Mouse (Mus musculus) kidney, postnatal 25 days (tissue): ENCODE measurements around the gene Gm10721.
"Not testable (repeated sequence)": the region's sequence is repeated elsewhere in the genome, so short reads cannot be mapped to it uniquely, and the experiment has no call there.

Experiments
- DNase-seq, 2 experiments: peaks; one replicate each; pipeline ENCODE4 v3.0.0; 2021; ENCODE audit warnings: mixed read lengths in 2 of 2

Gm10721 gene

DNA sequence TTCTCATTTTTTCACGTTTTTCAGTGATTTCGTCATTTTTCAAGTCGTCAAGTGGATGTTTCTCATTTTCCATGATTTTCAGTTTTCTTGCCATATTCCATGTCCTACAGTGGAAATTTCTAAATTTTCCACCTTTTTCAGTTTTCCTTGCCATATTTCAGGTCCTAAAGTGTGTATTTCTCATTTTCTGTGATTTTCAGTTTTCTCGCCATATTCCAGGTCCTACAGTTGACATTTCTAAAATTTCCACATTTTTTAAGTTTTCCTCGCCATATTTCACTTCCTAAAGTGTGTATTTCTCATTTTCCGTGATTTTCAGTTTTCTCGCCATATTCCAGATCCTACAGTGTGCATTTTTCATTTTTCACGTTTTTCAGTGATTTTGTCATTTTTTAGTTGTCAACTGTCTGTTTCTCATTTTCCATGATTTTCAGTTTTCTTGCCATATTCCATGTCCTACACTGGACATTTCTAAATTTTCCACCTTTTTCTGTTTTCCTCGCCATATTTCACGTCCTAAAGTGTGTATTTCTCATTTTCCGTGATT, at the start of gene Gm10721:
Gene Gm10721 (plus strand): TSS at position 408 of the 547 bp plus-strand sequence.
- DNase-seq = not testable (repeated sequence)

DNA sequence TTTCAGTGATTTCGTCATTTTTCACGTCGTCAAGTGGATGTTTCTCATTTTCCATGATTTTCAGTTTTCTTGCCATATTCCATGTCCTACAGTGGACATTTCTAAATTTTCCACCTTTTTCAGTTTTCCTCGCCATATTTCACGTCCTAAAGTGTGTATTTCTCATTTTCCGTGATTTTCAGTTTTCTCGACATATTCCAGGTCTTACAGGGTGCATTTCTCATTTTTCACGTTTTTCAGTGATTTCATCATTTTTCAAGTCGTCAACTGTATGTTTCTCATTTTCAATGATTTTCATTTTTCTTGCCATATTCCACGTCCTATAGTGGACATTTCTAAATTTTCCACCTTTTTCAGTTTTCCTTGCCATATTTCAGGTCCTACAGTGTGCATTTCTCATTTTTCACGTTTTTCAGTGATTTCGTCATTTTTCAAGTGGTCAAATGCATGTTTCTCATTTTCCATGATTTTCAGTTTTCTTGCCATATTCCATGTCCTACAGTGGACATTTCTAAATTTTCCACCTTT, 12.4 kb upstream of the Gm10721 start, which contains the start of gene Gm10722:
Gene Gm10722 (plus strand): TSS at position 478 of the 528 bp plus-strand sequence.
- DNase-seq = peak in 1 of 2 experiments; percentile 19

DNA sequence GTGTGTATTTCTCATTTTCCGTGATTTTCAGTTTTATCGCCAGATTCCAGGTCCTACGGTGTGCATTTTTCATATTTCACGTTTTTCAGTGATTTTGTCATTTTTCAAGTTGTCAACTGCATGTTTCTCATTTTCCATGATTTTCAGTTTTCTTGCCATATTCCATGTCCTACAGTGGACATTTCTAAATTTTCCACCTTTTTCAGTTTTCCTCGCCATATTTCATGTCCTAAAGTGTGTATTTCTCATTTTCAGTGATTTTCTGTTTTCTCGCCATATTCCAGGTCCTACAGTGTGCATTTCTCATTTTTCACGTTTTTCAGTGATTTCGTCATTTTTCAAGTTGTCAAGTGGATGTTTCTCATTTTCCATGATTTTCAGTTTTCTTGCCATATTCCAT, 11.9 kb upstream of the Gm10721 start:
- DNase-seq = not testable (repeated sequence)

DNA sequence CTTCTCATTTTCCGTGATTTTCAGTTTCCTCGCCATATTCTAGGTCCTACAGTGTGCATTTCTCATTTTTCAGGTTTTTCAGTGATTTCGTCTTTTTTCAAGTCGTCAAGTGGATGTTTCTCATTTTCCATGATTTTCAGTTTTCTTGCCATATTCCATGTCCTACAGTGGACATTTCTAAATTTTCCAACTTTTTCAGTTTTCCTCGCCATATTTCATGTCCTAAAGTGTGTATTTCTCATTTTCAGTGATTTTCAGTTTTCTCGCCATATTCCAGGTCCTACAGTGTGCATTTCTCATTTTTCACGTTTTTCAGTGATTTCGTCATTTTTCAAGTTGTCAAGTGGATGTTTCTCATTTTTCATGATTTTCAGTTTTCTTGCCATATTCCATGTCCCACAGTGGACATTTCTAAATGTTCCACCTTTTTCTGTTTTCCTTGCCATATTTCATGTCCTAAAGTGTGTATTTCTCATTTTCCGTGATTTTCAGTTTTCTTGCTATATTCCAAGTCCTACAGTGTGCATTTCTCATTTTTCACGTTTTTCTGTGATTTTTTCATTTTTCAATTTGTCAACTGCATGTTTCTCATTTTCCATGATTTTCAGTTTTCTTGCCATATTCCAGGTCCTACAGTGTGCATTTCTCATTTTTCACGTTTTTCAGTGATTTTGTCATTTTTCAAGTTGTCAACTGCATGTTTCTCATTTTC, 10.8 kb upstream of the Gm10721 start:
- peak; percentile 99 to 100 for DNase-seq

DNA sequence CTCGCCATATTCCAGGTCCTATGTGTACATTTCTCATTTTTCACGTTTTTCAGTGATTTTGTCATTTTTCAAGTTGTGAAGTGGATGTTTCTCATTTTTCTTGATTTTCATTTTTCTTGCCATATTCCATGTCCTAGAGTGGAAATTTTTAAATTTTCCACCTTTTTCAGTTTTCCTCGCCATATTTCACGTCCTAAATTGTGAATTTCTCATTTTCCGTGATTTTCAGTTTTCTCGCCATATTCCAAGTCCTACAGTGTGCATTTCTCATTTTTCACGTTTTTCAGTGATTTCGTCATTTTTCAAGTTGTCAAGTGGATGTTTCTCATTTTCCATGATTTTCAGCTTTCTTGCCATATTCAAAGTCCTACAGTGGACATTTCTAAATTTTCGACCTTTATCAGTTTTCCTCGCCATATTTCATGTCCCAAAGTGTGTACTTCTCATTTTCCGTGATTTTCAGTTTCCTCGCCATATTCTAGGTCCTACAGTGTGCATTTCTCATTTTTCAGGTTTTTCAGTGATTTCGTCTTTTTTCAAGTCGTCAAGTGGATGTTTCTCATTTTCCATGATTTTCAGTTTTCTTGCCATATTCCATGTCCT, 10.0 kb upstream of the Gm10721 start, which contains the start of gene Gm11168:
Gene Gm11168 (plus strand): TSS at position 553 of the 603 bp plus-strand sequence.
- peak; percentile 7 to 19 for DNase-seq

DNA sequence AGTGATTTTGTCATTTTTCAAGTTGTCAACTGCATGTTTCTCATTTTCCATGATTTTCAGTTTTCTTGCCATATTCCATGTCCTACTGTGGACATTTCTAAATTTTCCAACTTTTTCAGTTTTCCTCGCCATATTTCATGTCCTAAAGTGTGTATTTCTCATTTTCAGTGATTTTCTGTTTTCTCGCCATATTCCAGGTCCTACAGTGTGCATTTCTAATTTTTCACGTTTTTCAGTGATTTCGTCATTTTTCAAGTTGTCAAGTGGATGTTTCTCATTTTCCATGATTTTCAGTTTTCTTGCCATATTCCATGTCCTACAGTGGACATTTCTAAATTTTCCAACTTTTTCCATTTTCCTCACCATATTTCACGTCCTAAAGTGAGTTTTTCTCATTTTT, 6.8 kb upstream of the Gm10721 start:
- not testable (repeated sequence) for DNase-seq

DNA sequence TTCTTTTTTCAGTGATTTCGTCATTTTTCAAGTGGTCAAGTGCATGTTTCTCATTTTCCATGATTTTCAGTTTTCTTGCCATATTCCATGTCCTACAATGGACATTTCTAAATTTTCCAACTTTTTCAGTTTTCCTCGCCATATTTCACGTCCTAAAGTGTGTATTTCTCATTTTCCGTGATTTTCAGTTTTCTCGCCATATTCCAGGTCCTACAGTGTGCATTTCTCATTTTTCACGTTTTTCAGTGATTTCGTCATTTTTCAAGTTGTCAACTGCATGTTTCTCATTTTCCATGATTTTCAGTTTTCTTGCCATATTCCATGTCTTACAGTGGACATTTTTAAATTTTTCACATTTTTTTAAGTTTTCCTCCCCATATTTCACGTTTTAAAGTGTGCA, 6.3 kb upstream of the Gm10721 start:
- DNase-seq = not testable (repeated sequence)

DNA sequence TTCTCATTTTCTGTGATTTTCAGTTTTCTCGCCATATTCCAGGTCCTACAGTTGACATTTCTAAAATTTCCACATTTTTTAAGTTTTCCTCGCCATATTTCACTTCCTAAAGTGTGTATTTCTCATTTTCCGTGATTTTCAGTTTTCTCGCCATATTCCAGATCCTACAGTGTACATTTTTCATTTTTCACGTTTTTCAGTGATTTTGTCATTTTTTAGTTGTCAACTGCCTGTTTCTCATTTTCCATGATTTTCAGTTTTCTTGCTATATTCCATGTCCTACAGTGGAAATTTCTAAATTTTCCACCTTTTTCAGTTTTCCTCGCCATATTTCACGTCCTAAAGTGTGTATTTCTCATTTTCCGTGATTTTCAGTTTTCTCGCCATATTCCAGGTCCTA, 5.7 kb upstream of the Gm10721 start:
- peak; percentile 1 to 18 for DNase-seq

DNA sequence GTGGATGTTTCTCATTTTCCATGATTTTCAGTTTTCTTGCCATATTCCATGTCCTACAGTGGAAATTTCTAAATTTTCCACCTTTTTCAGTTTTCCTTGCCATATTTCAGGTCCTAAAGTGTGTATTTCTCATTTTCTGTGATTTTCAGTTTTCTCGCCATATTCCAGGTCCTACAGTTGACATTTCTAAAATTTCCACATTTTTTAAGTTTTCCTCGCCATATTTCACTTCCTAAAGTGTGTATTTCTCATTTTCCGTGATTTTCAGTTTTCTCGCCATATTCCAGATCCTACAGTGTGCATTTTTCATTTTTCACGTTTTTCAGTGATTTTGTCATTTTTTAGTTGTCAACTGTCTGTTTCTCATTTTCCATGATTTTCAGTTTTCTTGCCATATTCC, 3.6 kb upstream of the Gm10721 start:
- not testable (repeated sequence) for DNase-seq

DNA sequence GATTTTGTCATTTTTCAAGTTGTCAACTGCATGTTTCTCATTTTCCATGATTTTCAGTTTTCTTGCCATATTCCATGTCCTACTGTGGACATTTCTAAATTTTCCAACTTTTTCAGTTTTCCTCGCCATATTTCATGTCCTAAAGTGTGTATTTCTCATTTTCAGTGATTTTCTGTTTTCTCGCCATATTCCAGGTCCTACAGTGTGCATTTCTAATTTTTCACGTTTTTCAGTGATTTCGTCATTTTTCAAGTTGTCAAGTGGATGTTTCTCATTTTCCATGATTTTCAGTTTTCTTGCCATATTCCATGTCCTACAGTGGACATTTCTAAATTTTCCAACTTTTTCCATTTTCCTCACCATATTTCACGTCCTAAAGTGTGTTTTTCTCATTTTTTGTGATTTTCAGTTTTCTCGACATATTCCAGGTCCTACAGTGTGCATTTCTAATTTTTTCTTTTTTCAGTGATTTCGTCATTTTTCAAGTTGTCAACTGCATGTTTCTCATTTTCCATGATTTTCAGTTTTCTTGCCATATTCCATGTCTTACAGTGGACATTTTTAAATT, 802 bp upstream of the Gm10721 start:
- DNase-seq = not testable (repeated sequence)

DNA sequence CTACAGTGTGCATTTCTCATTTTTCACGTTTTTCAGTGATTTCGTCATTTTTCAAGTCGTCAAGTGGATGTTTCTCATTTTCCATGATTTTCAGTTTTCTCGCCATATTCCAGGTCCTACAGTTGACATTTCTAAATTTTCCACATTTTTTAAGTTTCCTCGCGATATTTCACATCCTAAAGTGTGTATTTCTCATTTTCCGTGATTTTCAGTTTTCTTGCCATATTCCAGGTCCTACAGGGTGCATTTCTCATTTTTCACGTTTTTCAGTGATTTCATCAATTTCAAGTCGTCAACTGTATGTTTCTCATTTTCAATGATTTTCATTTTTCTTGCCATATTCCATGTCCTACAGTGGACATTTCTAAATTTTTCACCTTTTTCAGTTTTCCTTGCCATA, 2.4 kb downstream of the Gm10721 start, which contains the start of gene Gm10720:
Gene Gm10720 (plus strand): TSS at position 301 of the 400 bp plus-strand sequence.
- DNase-seq = not testable (repeated sequence)

DNA sequence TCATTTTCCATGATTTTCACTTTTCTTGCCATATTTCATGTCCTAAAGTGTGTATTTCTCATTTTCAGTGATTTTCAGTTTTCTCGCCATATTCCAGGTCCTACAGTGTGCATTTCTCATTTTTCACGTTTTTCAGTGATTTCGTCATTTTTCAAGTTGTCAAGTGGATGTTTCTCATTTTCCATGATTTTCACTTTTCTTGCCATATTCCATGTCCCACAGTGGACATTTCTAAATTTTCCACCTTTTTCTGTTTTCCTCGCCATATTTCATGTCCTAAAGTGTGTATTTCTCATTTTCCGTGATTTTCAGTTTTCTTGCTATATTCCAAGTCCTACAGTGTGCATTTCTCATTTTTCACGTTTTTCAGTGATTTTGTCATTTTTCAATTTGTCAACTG, 3.0 kb downstream of the Gm10721 start:
- DNase-seq = peak in 1 of 2 experiments; percentile 37

DNA sequence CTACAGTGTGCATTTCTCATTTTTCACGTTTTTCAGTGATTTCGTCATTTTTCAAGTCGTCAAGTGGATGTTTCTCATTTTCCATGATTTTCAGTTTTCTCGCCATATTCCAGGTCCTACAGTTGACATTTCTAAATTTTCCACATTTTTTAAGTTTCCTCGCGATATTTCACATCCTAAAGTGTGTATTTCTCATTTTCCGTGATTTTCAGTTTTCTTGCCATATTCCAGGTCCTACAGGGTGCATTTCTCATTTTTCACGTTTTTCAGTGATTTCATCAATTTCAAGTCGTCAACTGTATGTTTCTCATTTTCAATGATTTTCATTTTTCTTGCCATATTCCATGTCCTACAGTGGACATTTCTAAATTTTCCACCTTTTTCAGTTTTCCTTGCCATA, 4.2 kb downstream of the Gm10721 start, which contains the start of gene Gm10719:
Gene Gm10719 (plus strand): TSS at position 301 of the 400 bp plus-strand sequence.
- not testable (repeated sequence) for DNase-seq

DNA sequence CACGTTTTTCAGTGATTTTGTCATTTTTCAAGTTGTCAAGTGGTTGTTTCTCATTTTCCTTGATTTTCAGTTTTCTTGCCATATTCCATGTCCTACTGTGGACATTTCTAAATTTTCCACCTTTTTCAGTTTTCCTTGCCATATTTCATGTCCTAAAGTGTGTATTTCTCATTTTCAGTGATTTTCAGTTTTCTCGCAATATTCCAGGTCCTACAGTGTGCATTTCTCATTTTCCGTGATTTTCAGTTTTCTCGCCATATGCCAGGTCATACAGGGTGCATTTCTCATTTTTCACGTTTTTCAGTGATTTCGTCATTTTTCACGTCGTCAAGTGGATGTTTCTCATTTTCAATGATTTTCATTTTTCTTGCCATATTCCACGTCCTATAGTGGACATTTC, 6.0 kb downstream of the Gm10721 start:
- DNase-seq = peak; percentile 90 to 100

DNA sequence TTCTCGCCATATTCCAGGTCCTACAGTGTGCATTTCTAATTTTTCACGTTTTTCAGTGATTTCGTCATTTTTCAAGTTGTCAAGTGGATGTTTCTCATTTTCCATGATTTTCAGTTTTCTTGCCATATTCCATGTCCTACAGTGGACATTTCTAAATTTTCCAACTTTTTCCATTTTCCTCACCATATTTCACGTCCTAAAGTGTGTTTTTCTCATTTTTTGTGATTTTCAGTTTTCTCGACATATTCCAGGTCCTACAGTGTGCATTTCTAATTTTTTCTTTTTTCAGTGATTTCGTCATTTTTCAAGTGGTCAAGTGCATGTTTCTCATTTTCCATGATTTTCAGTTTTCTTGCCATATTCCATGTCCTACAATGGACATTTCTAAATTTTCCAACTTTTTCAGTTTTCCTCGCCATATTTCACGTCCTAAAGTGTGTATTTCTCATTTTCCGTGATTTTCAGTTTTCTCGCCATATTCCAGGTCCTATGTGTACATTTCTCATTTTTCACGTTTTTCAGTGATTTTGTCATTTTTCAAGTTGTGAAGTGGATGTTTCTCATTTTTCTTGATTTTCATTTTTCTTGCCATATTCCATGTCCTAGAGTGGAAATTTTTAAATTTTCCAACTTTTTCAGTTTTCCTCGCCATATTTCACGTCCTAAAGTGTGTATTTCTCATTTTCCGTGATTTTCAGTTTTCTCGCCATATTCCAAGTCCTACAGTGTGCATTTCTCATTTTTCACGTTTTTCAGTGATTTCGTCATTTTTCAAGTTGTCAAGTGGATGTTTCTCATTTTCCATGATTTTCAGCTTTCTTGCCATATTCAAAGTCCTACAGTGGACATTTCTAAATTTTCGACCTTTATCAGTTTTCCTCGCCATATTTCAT, 7.1 kb downstream of the Gm10721 start:
- peak; percentile 79 to 90 for DNase-seq

DNA sequence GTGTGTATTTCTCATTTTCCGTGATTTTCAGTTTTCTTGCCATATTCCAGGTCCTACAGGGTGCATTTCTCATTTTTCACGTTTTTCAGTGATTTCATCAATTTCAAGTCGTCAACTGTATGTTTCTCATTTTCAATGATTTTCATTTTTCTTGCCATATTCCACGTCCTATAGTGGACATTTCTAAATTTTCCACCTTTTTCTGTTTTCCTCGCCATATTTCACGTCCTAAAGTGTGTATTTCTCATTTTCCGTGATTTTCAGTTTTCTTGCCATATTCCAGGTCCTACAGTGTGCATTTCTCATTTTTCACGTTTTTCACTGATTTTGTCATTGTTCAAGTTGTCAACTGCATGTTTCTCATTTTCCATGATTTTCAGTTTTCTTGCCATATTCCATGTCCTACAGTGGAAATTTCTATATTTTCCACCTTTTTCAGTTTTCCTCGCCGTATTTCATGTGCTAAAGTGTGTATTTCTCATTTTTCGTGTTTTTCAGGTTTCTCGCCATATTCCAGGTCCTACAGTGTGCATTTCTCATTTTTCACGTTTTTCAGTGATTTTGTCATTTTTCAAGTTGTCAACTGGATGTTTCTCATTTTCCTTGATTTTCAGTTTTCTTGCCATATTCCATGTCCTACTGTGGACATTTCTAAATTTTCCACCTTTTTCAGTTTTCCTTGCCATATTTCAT, 9.5 kb downstream of the Gm10721 start:
- not testable (repeated sequence) for DNase-seq

DNA sequence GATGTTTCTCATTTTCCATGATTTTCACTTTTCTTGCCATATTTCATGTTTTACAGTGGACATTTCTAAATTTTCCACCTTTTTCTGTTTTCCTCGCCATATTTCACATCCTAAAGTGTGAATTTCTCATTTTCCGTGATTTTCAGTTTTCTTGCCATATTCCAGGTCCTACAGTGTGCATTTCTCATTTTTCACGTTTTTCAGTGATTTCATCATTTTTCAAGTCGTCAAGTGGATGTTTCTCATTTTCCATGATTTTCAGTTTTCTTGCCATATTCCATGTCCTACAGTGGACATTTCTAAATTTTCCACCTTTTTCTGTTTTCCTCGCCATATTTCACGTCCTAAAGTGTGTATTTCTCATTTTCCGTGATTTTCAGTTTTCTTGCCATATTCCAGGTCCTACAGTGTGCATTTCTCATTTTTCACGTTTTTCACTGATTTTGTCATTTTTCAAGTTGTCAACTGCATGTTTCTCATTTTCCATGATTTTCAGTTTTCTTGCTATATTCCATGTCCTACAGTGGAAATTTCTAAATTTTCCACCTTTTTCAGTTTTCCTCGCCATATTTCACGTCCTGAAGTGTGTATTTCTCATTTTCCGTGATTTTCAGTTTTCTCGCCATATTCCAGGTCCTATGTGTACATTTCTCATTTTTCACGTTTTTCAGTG, 10.5 kb downstream of the Gm10721 start, which contains the start of gene Gm10718:
Gene Gm10718 (plus strand): TSS at position 236 of the 673 bp plus-strand sequence.
- DNase-seq = peak in 1 of 2 experiments; percentile 42

DNA sequence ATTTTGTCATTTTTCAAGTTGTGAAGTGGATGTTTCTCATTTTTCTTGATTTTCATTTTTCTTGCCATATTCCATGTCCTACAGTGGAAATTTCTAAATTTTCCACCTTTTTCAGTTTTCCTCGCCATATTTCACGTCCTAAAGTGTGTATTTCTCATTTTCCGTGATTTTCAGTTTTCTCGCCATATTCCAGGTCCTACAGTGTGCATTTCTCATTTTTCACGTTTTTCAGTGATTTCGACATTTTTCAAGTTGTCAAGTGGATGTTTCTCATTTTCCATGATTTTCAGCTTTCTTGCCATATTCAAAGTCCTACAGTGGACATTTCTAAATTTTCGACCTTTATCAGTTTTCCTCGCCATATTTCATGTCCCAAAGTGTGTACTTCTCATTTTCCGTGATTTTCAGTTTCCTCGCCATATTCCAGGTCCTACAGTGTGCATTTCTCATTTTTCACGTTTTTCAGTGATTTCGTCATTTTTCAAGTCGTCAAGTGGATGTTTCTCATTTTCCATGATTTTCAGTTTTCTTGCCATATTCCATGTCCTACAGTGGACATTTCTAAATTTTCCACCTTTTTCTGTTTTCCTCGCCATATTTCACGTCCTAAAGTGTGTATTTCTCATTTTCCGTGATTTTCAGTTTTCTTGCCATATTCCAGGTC, 11.2 kb downstream of the Gm10721 start:
- not testable (repeated sequence) for DNase-seq

DNA sequence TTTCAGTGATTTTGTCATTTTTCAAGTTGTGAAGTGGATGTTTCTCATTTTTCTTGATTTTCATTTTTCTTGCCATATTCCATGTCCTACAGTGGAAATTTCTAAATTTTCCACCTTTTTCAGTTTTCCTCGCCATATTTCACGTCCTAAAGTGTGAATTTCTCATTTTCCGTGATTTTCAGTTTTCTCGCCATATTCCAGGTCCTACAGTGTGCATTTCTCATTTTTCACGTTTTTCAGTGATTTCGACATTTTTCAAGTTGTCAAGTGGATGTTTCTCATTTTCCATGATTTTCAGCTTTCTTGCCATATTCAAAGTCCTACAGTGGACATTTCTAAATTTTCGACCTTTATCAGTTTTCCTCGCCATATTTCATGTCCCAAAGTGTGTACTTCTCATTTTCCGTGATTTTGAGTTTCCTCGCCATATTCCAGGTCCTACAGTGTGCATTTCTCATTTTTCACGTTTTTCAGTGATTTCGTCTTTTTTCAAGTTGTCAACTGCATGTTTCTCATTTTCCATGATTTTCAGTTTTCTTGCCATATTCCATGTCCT, 12.1 kb downstream of the Gm10721 start, which contains the start of gene Gm10717:
Gene Gm10717 (plus strand): TSS at position 506 of the 556 bp plus-strand sequence.
- DNase-seq = not testable (repeated sequence)
